Mouse (Mus musculus) cortical plate, adult 2 months (tissue): ENCODE results near the gene Tchp. TPM values are rescaled to one million over a fixed set of nuclear protein-coding genes. Genes with fewer than 3 reads are reported as not detected.
A peak's percentile ranks its signal among the peaks of the same experiment; 100 is the strongest.

Experiments
- H3K27ac ChIP-seq: fragments of 200-500 bp; 2 replicates; pipeline ENCODE4 v1.5.1; 2012; ENCODE audit warnings: low read length, control low read depth, inconsistent platforms; ENCODE audit not compliant: insufficient read depth
- H3K4me1 ChIP-seq: fragments of 200-500 bp; 2 replicates; pipeline ENCODE4 v1.6.1; 2011; ENCODE audit warnings: low read length; ENCODE audit not compliant: control insufficient read depth, insufficient read depth
- H3K4me3 ChIP-seq: fragments of 200-500 bp; 2 replicates; pipeline ENCODE4 v1.5.1; 2011; ENCODE audit warnings: mild to moderate bottlenecking, low read length, control low read depth; ENCODE audit not compliant: insufficient read depth
- CTCF ChIP-seq: fragments of 200-500 bp; IDR thresholded peaks from 2 replicates; pipeline ENCODE4 v1.5.1; 2011; ENCODE audit warnings: mild to moderate bottlenecking, control low read depth, low read length; ENCODE audit not compliant: insufficient read depth; ENCODE audit errors: extremely low read depth
- POLR2A ChIP-seq: fragments of 200-500 bp; IDR thresholded peaks from 2 replicates; pipeline ENCODE4 v1.6.1; 2011; ENCODE audit warnings: mild to moderate bottlenecking, low read length, control low read depth; ENCODE audit not compliant: insufficient read depth; ENCODE audit errors: extremely low read depth
- polyA plus RNA-seq: library from polyadenylated mRNA; depleted of rRNA; stranded (reverse); fragments of >200 nt; gene quantifications from 2 replicates; pipeline ENCODE4 v1.2.3, GENCODE M21; 2012

Gene Tchp
- polyA plus RNA-seq, 1 experiment: 14.8 TPM

DNA sequence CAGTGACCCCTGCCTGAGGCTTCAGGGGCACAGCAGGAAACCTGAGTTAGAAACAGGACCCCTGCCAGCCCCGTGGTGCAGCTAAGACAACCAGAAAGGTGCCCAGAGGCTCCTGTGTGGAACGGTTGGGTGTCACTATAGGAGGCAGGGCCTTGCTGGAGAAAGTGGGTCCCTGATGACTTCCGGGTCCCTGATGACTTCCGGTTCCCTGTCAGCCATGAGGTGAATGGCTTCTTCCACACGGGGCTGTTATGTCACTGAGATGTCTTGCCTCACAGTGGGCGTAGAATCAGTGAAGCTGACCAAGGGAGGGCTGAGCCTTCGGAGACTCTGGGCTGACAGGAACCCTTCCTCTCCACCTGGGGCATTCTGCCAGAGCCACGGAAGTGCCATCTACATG is 33.0 kb upstream of the Tchp start:
- no peaks in the 10 kb centered on the region for H3K4me1 ChIP-seq
- TF ChIP-seq CTCF (no peak), POLR2A (no peak)
- no peak overlapping the region for H3K27ac ChIP-seq
- no peak overlapping the region for H3K4me3 ChIP-seq

DNA sequence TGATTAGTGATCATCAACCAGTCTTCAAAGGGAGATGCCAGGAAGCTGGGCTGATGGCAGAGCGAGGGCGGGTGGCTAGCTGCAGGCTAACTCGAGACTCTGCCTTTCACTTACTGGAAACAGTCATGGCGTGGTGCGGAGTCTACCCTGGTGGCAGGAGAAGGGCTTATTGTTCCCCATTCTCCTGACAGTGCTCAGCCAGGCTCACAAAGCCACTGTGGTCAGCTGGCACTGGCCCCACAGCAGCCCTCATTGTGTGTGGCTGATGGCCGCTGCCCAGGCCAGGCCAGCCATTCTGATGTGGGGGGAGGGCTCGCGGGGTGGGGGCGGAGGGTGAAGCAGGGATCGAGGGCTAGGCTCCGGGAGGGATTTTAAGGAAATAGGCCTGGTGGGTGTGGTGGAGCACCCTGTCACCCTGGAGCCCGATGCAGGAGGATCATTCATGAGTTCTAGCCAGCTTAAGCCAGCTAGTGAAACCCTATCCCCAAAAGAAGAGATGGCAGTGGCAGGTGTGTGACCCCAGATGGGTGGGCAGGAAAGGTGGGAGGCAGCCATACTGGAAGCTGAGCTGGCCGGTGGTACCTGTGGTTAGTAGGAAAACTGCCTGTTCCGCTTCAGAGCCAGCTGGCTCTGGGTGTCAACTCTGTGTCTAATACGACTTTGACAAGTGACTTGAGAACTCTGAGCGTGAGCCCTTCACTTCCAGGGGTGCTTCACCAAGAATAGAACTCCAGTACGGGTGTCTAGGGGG is 27.5 kb upstream of the Tchp start:
- TF ChIP-seq CTCF (no peak), POLR2A (no peak)
- H3K27ac ChIP-seq: peak overlapping the region; percentile 20
- H3K4me3 ChIP-seq: no peak overlapping the region
- no peaks in the 10 kb centered on the region for H3K4me1 ChIP-seq

DNA sequence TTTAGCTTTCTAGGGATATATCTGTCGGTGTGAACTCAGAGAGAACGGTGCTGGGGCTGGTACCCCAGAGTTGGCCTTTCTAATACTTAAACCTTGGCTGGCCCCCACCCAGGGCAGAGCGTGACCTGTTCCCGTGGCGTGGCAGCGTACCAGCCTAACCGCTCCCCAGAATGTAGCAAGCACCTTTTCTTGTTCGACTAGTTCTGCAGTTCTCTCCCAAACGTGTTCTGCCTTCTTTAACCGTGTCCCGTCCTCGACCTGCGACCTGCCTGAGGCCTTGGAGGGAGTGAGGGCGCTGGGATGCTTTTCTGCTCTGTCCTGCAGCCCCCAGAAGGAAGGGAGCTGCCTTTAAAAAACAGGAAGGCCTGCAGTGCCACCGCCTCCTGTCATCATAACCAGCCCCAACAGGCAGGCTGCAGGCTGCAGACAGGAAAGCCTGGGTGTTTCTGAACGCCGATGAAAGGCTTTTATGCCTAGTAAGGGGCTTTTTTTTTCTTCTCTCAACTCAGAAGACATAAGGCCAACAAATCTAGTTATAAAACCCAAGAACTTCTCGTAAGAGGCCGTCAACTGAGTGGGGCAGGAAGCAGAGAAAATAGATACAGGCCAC is 26.8 kb upstream of the Tchp start:
- no peak for TF ChIP-seq POLR2A
- no peak for TF ChIP-seq CTCF
- Histone ChIP-seq H3K4me3 (no peak overlapping the region), H3K4me1 (no peaks in the 10 kb centered on the region), H3K27ac (0 out of 2 replicates have a peak overlapping the region, but pooled peaks have one; percentile 17)

DNA sequence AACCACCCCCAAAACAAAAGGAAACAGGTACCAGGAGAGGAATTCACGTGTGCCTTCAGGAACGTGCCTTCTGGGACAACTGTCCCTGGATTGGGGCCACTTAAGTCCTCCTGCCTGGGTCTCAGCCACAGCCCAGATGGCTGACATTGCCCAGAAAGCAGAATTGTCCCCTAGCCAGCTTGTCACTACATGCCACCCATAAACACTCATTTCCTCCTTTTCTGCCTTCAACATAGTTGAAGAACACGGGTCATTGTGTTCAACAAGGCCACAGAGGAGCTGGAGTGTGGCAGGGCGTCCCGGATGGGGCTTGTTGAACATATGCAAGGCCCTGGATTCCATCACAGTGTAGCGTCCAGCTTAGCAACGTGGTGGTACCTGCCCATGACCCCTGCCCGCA is 25.8 kb upstream of the Tchp start:
- H3K4me1 ChIP-seq: no peaks in the 10 kb centered on the region
- TF ChIP-seq POLR2A: no peak
- TF ChIP-seq CTCF: no peak
- H3K27ac ChIP-seq: no peak overlapping the region
- no peak overlapping the region for H3K4me3 ChIP-seq

DNA sequence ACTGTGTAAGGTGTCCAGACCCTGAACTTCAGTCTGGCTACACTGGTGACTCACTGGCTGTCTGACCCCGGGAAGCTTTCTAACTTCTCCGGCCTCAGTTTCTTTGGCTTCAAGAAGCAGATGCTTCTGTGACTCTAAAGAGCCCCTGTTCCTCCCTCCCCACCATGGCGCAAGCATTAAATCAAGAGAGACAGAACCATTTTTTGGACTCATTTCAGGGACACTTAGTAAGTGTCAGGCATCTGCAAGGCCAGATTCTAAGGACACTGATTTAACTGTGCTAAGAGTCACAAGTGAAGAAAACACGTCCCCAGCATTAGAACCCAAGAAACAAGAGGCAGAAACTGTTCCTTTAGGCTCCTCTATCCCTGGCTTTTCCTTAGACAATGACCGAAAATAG is 21.6 kb upstream of the Tchp start:
- Histone ChIP-seq H3K4me3 (no peak overlapping the region), H3K27ac (no peak overlapping the region), H3K4me1 (peaks cover 5% of the 10 kb centered on the region; the same call in 1 of the 2 replicates)
- TF ChIP-seq CTCF: no peak

DNA sequence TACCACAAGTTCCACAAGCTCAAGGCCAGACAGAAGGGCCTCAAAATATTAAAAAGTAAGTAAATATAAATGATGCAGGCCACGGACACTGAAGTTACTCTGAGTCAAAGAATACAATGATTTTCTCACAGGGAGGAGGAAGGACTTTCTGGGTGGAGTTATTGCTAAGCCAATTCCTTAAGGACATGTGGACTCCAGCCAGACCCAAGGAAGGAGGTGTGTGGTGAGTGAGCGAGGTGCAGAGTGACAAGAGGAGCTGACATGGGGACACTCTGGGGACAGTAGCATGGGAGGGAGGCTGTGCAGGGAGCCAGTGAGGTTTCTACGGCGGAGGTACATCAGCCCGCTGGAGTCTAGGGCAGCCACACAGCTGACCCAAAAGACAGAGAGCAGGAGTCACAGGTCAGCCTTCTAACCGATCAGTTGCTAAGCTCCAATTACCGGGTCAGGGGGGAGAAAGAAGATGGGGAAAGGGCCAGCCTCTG is 20.8 kb upstream of the Tchp start:
- TF ChIP-seq POLR2A (no peak), CTCF (no peak)
- Histone ChIP-seq H3K4me3 (no peak overlapping the region), H3K4me1 (peaks cover 7% of the 10 kb centered on the region), H3K27ac (no peak overlapping the region)

DNA sequence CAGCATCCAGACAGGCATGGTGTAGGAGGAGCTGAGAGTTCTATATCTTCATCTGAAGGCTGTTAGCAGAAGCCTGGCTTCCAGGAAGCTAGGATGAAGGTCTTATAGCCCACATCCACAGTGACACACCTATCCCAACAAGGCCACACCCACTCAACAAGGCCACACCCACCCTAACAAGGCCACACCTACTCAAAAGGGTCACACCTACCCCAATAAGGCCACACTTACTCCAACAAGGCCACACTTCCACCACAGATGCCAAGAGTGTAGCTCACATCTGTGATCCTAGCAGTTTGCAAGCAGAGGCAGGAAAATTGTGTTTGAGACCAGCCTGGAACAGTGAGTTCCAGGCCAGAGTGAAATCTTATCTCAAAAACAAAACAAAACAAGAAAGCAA is 19.7 kb upstream of the Tchp start:
- TF ChIP-seq CTCF (no peak), POLR2A (no peak)
- Histone ChIP-seq H3K27ac (no peak overlapping the region), H3K4me1 (peaks cover 7% of the 10 kb centered on the region), H3K4me3 (no peak overlapping the region)

DNA sequence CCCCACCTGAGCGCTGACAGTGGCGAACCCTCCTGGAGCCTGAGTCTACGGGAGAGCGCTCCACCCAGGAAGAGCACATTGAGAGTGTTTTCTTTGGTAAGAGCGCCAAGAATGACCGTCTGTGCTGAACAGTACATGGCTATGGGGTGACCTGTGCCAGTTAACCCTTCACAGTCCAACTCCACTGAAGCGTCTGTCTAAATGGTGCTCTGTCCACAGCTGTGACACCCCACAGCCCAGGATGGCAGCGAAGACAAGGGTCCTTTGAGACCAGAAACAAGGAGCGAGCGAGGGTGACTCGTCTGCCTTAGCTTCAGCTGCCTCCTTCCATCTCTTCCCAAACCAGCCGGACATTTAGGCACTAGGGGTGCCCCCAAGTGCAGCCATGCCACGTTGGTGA is 18.9 kb upstream of the Tchp start:
- Histone ChIP-seq H3K4me1 (peaks cover 7% of the 10 kb centered on the region), H3K4me3 (no peak overlapping the region; the same call in 1 of the 2 replicates), H3K27ac (peak overlapping the region; percentile 63; the same call in 1 of the 2 replicates)
- TF ChIP-seq POLR2A: no peak
- no peak for TF ChIP-seq CTCF

DNA sequence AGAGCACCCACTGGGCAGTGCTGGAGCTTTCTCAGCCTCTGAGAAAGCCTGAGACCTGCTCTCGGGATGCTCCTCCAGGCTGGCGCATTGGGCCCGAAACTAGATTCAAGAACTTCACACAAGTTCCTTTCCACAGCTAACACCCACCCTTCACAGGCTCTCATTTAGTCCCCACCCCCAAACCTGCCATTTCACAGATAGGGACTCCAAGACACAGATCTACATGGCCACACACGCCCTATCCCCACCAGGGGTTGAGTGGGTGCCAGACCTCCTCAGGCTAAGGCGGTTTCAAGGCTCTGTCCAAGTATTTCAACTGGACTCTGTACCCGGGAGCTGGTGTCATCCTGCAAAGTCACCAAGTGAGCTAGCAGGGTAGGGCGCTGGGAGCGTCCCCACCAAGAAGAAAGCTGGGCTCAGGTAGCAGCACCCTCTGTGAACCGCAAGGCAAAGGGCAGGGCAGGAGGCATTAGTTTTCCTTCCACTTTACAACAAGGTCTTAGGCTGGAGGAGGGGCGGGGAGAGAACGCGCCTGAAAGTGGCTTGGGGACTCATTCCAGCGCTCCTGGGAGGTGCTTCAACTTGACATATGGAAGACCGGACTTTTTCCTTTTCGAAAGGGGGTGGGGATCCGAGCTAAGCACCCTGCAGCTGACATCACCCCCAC is 17.7 kb upstream of the Tchp start:
- Histone ChIP-seq H3K4me3 (peak overlapping the region; percentile 65), H3K27ac (no peak overlapping the region), H3K4me1 (peaks cover 7% of the 10 kb centered on the region)
- TF ChIP-seq POLR2A: no peak
- no peak for TF ChIP-seq CTCF

DNA sequence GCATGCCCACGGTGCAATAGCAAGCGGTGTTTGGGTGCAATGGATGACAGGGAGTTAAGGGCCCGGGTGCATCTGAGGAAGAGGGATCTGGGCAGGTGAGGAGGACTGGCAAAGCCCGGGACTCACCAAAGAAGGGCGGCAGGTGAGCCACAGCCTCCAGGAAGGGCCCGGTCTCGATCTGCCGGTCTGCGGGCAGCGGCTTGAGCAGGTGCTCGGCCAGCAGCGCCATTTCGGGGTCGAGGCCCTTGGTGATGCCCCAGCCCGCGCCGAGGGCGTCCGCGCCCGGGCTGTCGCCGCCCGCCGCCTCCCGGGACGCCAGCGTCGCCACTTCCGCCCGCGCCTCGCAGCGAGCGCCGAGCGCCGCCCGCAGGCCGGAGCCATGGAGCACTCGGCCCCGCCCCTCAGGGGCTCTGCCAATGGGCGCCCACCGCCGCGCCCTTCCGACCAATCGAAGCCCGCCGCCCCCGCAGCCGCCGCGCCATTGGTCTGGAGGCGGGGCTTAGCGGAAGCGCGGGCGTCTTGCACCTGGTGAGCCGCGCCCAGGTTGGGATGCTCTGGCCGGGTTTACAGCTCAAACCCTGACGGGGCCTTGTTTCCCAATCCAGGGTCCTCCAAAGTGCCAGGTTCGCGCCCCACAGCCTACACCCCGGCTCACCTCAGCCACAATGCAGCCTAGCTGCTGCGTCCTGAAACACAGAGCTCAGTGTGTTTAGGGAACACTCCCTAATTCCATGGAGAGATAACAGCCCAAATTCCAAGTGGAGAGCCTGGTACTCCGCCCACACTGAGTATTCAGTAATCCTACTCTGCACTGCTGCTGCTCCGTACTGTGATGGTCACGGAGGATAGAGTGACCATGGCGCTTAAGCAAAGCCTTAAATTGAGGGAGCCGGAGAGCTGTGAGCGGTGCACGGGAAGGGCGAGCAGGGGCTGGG is 16.7 kb upstream of the Tchp start, which contains the start of gene Gltp:
Gene Gltp, minus strand, starts transcription at position 352 of the 935 bp plus-strand sequence.
- no peak for TF ChIP-seq CTCF
- no peak for TF ChIP-seq POLR2A
- Histone ChIP-seq H3K27ac (peak within 1 kb of the TSS; percentile 85; the same call in 1 of the 2 replicates), H3K4me3 (peak within 1 kb of the TSS; percentile 65), H3K4me1 (peaks cover 7% of the 10 kb centered on the region)
